Mouse (Mus musculus): ENCODE data around the gene Galnt10. TPM values are rescaled to one million over a fixed set of nuclear protein-coding genes. Genes with fewer than 3 reads are reported as not detected.

Galnt10 gene
- polyA plus RNA-seq, 1 experiment from 2014 or later, result 27.1 TPM

- 55% methylated on average over 12 of the region's 12 CpGs for WGBS (ENCODE audit: insufficient replicate concordance)
- Histone ChIP-seq H3K27me3 (no peaks in the 10 kb centered on the region), H3K9me3 (replicated peaks) (no peaks in the 10 kb centered on the region), H3K27ac (replicated peaks) (peak overlapping the region; percentile 77), H3K36me3 (replicated peaks) (peaks cover 20% of the 10 kb centered on the region), H3K4me2 (no peak overlapping the region), H3K4me1 (replicated peaks) (peaks cover 84% of the 10 kb centered on the region), H3K9ac (no peak overlapping the region), H3K4me3 (replicated peaks) (no peak overlapping the region)
- no peak for ATAC-seq (ENCODE audit: insufficient read depth)
Measured at GRCm38 (mm10) chr11:57673977-57674687, 28.9 kb downstream of the Galnt10 start.

GRCm38 (mm10) chr11:57677261-57677660 is 32.0 kb downstream of the Galnt10 start:
- Histone ChIP-seq H3K36me3 (replicated peaks) (peaks cover 24% of the 10 kb centered on the region), H3K27ac (replicated peaks) (no peak overlapping the region), H3K4me1 (replicated peaks) (peaks cover 87% of the 10 kb centered on the region), H3K4me3 (replicated peaks) (no peak overlapping the region), H3K9me3 (replicated peaks) (no peaks in the 10 kb centered on the region), H3K9ac (no peak overlapping the region), H3K4me2 (no peak overlapping the region), H3K27me3 (no peaks in the 10 kb centered on the region)
- 7% methylated on average over 3 of the region's 3 CpGs for WGBS (ENCODE audit: insufficient replicate concordance)
- ATAC-seq (ENCODE audit: insufficient read depth), result no peak

- H3K27ac ChIP-seq (replicated peaks), result no peak overlapping the region
- H3K36me3 ChIP-seq (replicated peaks), result peaks cover 20% of the 10 kb centered on the region
- no peaks in the 10 kb centered on the region for H3K27me3 ChIP-seq
- no peaks in the 10 kb centered on the region for H3K9me3 ChIP-seq (replicated peaks)
- no peak overlapping the region for H3K4me3 ChIP-seq (replicated peaks)
- peaks cover 87% of the 10 kb centered on the region for H3K4me1 ChIP-seq (replicated peaks)
- H3K9ac ChIP-seq, result no peak overlapping the region
- WGBS (ENCODE audit: insufficient replicate concordance), result 74% methylated on average over 7 of the region's 7 CpGs
- no peak for ATAC-seq (ENCODE audit: insufficient read depth)
- H3K4me2 ChIP-seq, result no peak overlapping the region
Measured at GRCm38 (mm10) chr11:57682589-57682988, 37.3 kb downstream of the Galnt10 start.

- WGBS (ENCODE audit: insufficient replicate concordance), result 85% methylated on average over 12 of the region's 12 CpGs
- H3K4me1 ChIP-seq (replicated peaks), result peaks cover 88% of the 10 kb centered on the region
- H3K27me3 ChIP-seq, result no peaks in the 10 kb centered on the region
- no peak for ATAC-seq (ENCODE audit: insufficient read depth)
- no peak overlapping the region for H3K27ac ChIP-seq (replicated peaks)
- H3K4me2 ChIP-seq, result no peak overlapping the region
- peaks cover 15% of the 10 kb centered on the region for H3K36me3 ChIP-seq (replicated peaks)
- no peaks in the 10 kb centered on the region for H3K9me3 ChIP-seq (replicated peaks)
- H3K4me3 ChIP-seq (replicated peaks), result no peak overlapping the region
- H3K9ac ChIP-seq, result no peak overlapping the region
Measured at GRCm38 (mm10) chr11:57683125-57683524, 37.9 kb downstream of the Galnt10 start.

GRCm38 (mm10) chr11:57683931-57684330 is 38.7 kb downstream of the Galnt10 start:
- H3K27me3 ChIP-seq, result no peaks in the 10 kb centered on the region
- no peaks in the 10 kb centered on the region for H3K9me3 ChIP-seq (replicated peaks)
- H3K4me1 ChIP-seq (replicated peaks), result peaks cover 88% of the 10 kb centered on the region
- no peak overlapping the region for H3K4me2 ChIP-seq
- 77% methylated on average over 8 of the region's 8 CpGs for WGBS (ENCODE audit: insufficient replicate concordance)
- no peak for ATAC-seq (ENCODE audit: insufficient read depth)
- H3K36me3 ChIP-seq (replicated peaks), result 0 out of 2 replicates have a peak, but pooled peaks cover 7% of the 10 kb centered on the region
- H3K9ac ChIP-seq, result no peak overlapping the region
- no peak overlapping the region for H3K27ac ChIP-seq (replicated peaks)
- no peak overlapping the region for H3K4me3 ChIP-seq (replicated peaks)

GRCm38 (mm10) chr11:57684891-57685290 is 39.6 kb downstream of the Galnt10 start:
- 27% methylated on average over 5 of the region's 5 CpGs for WGBS (ENCODE audit: insufficient replicate concordance)
- ATAC-seq (ENCODE audit: insufficient read depth), result no peak
- Histone ChIP-seq H3K9ac (no peak overlapping the region), H3K4me3 (replicated peaks) (no peak overlapping the region), H3K9me3 (replicated peaks) (no peaks in the 10 kb centered on the region), H3K36me3 (replicated peaks) (no peaks in the 10 kb centered on the region), H3K27ac (replicated peaks) (no peak overlapping the region), H3K4me2 (no peak overlapping the region), H3K4me1 (replicated peaks) (peaks cover 93% of the 10 kb centered on the region), H3K27me3 (no peaks in the 10 kb centered on the region)

- Histone ChIP-seq H3K9ac (no peak overlapping the region), H3K4me1 (replicated peaks) (peaks cover 93% of the 10 kb centered on the region)
- ATAC-seq (ENCODE audit: insufficient read depth), result no peak
Measured at GRCm38 (mm10) chr11:57685689-57686454, 40.6 kb downstream of the Galnt10 start.

GRCm38 (mm10) chr11:57686797-57687196 is 41.6 kb downstream of the Galnt10 start:
- Histone ChIP-seq H3K27ac (replicated peaks) (peak overlapping the region; percentile 74), H3K9ac (no peak overlapping the region), H3K9me3 (replicated peaks) (no peaks in the 10 kb centered on the region), H3K4me1 (replicated peaks) (peaks cover 91% of the 10 kb centered on the region), H3K27me3 (no peaks in the 10 kb centered on the region), H3K4me2 (peak overlapping the region; percentile 44), H3K4me3 (replicated peaks) (no peak overlapping the region), H3K36me3 (replicated peaks) (no peaks in the 10 kb centered on the region)
- WGBS (ENCODE audit: insufficient replicate concordance), result 48% methylated on average over 12 of the region's 12 CpGs
- peak; percentile 56 for ATAC-seq (ENCODE audit: insufficient read depth)

More at GRCm38 (mm10) chr11:57685689-57686454, 40.6 kb downstream of the Galnt10 start:
- H3K4me2 ChIP-seq, result peak overlapping the region; percentile 44
- WGBS (ENCODE audit: insufficient replicate concordance), result 30% methylated on average over 10 of the region's 10 CpGs
- H3K36me3 ChIP-seq (replicated peaks), result no peaks in the 10 kb centered on the region
- 0 out of 2 replicates have a peak overlapping the region, but pooled peaks have one; percentile 8 for H3K4me3 ChIP-seq (replicated peaks)
- peak overlapping the region; percentile 74 for H3K27ac ChIP-seq (replicated peaks)
- H3K9me3 ChIP-seq (replicated peaks), result no peaks in the 10 kb centered on the region
- no peaks in the 10 kb centered on the region for H3K27me3 ChIP-seq

- ATAC-seq (ENCODE audit: insufficient read depth), result peak; percentile 26; the same call in 1 of the 2 replicates
- Histone ChIP-seq H3K4me1 (replicated peaks) (peaks cover 91% of the 10 kb centered on the region), H3K36me3 (replicated peaks) (no peaks in the 10 kb centered on the region), H3K4me3 (replicated peaks) (no peak overlapping the region), H3K27ac (replicated peaks) (peak overlapping the region; percentile 74), H3K4me2 (peak overlapping the region; percentile 44), H3K9me3 (replicated peaks) (no peaks in the 10 kb centered on the region), H3K9ac (no peak overlapping the region), H3K27me3 (no peaks in the 10 kb centered on the region)
- WGBS (ENCODE audit: insufficient replicate concordance), result 31% methylated on average over 9 of the region's 9 CpGs
Measured at GRCm38 (mm10) chr11:57687258-57687657, 42.0 kb downstream of the Galnt10 start.

GRCm38 (mm10) chr11:57688179-57688929 is 43.1 kb downstream of the Galnt10 start:
- H3K9ac ChIP-seq, result no peak overlapping the region; the same call in 1 of the 2 replicates
- H3K4me2 ChIP-seq, result 0 out of 2 replicates have a peak overlapping the region, but pooled peaks have one; percentile 13
- H3K27ac ChIP-seq (replicated peaks), result peak overlapping the region; percentile 55
- peak; percentile 54 for ATAC-seq (ENCODE audit: insufficient read depth)
- 43% methylated on average over 14 of the region's 14 CpGs for WGBS (ENCODE audit: insufficient replicate concordance)
- H3K36me3 ChIP-seq (replicated peaks), result 0 out of 2 replicates have a peak, but pooled peaks cover 8% of the 10 kb centered on the region
- H3K27me3 ChIP-seq, result no peaks in the 10 kb centered on the region
- H3K9me3 ChIP-seq (replicated peaks), result no peaks in the 10 kb centered on the region
- H3K4me1 ChIP-seq (replicated peaks), result peaks cover 87% of the 10 kb centered on the region
- H3K4me3 ChIP-seq (replicated peaks), result no peak overlapping the region

Data from liver, embryonic 15.5 days (tissue).